Mouse (Mus musculus): ENCODE measurements at regions not wholly inside any gene's neighbourhood (a gene's known extent, or its start where the extent isn't known, plus 50 kb on each side); places are given as distances from the start of the nearest gene placed in this dataset.

DNA sequence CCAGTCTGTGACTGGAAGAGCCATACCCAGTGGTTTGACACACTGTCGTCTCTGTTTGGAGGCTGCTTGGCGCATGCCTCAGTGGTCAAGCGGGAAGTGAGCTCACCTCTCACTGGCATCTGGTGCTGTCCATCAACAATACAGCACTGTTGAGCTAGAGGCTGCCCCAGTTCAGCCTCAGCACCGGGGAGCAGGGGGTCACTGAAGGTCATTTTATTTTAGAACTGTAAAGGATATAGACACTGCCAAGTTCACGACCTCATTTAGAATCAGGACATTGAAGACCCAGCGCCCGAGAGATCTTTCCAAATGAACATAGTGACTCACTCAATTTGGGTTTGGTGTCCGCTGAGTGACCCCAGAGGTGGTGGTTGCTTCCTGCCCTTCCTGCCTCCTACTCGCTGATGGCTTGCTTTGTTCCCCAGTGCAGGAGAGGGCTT, 265.1 kb downstream of the Ajap1 start:
- ATAC-seq (no peak), DNase-seq (ENCODE audit: low spot score) (no peak)
- Histone ChIP-seq H3K27me3 (ENCODE audit: insufficient read depth, low read length) (no peaks in the 10 kb centered on the region), H3K9ac (replicated peaks; ENCODE audit: low read length) (no peak overlapping the region), H3K36me3 (ENCODE audit: insufficient read depth, low read length) (no peaks in the 10 kb centered on the region), H3K4me2 (ENCODE audit: low read depth, low read length) (no peak overlapping the region), H3K9me3 (ENCODE audit: low read length) (no peaks in the 10 kb centered on the region), H3K27ac (no peak overlapping the region), H3K4me1 (ENCODE audit: insufficient read depth, low read length) (no peaks in the 10 kb centered on the region), H3K4me3 (ENCODE audit: low read length) (no peak overlapping the region)
- whole genome bisulfite sequencing, result 76% methylated on average over 9 of the region's 9 CpGs
- no peak for TF ChIP-seq CTCF (IDR thresholded peaks at IDR 0.05; ENCODE audit: low read depth)

DNA sequence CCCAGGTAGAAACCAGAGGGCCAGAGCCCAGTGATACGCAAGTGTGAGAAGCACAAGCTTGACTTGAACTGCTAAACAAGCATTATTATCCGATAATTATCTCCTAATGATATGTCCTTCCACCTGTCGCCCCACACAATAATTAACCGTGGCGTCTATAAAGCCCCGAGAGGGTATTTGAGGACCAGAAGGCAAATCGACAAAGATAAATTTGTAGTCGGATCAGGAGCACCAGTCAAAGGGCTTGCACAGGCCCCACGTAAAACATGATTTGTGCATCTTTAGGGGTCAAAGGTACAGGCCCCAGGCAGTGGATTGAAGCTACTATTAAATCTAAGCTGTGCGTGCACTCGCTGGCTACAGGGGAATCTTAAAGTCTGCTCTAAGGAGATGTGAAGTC, 270.5 kb downstream of the Ajap1 start:
- WGBS, result 43% methylated on average over 11 of the region's 11 CpGs
- no peak overlapping the region for H3K27ac ChIP-seq
- no peak for ATAC-seq
- no peaks in the 10 kb centered on the region for H3K27me3 ChIP-seq (ENCODE audit: insufficient read depth, low read length)
- H3K4me1 ChIP-seq (ENCODE audit: insufficient read depth, low read length), result peaks cover 12% of the 10 kb centered on the region; the same call in 1 of the 2 replicates
- no peaks in the 10 kb centered on the region for H3K9me3 ChIP-seq (ENCODE audit: low read length)
- H3K4me2 ChIP-seq (ENCODE audit: low read depth, low read length), result no peak overlapping the region
- no peak overlapping the region for H3K4me3 ChIP-seq (ENCODE audit: low read length)
- no peak overlapping the region for H3K9ac ChIP-seq (replicated peaks; ENCODE audit: low read length)
- H3K36me3 ChIP-seq (ENCODE audit: insufficient read depth, low read length), result no peaks in the 10 kb centered on the region
- DNase-seq (ENCODE audit: low spot score), result no peak
- no peak for TF ChIP-seq CTCF (IDR thresholded peaks at IDR 0.05; ENCODE audit: low read depth)

- no peaks in the 10 kb centered on the region for H3K9me3 ChIP-seq (ENCODE audit: low read length)
- H3K27ac ChIP-seq, result no peak overlapping the region
- H3K27me3 ChIP-seq (ENCODE audit: insufficient read depth, low read length), result no peaks in the 10 kb centered on the region
- no peaks in the 10 kb centered on the region for H3K36me3 ChIP-seq (ENCODE audit: insufficient read depth, low read length)
- ATAC-seq, result no peak
- TF ChIP-seq CTCF (IDR thresholded peaks at IDR 0.05; ENCODE audit: low read depth), result no peak
- H3K9ac ChIP-seq (replicated peaks; ENCODE audit: low read length), result no peak overlapping the region
- H3K4me2 ChIP-seq (ENCODE audit: low read depth, low read length), result no peak overlapping the region
- no peak for DNase-seq (ENCODE audit: low spot score)
- 59% methylated on average over 2 of the region's 2 CpGs for WGBS
- H3K4me3 ChIP-seq (ENCODE audit: low read length), result no peak overlapping the region
- H3K4me1 ChIP-seq (ENCODE audit: insufficient read depth, low read length), result peaks cover 12% of the 10 kb centered on the region; the same call in 1 of the 2 replicates
These were observed 273.8 kb downstream of the Ajap1 start for GRCm38 (mm10) chr4:153208822-153209221.

DNA sequence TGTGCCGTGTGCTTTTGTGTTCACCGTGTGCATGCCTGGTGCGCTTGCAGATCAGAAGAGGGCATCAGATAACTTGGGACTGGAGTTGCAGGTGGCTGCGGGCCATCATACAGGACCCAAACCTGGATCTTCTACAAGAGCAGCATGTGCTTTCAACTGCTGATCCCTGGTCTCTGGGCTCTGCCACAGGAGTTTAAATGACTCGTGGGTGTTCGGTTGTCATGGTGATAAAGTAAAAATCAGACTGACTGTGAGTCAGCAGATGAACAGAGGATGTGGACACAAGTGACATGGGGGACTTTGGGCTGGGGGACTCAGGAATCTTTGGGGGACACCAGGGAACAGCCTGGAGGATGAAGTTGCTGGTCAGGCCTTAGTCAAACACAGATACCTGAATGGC, 274.4 kb downstream of the Ajap1 start:
- Histone ChIP-seq H3K9me3 (ENCODE audit: low read length) (no peaks in the 10 kb centered on the region), H3K4me2 (ENCODE audit: low read depth, low read length) (no peak overlapping the region), H3K9ac (replicated peaks; ENCODE audit: low read length) (no peak overlapping the region), H3K27me3 (ENCODE audit: insufficient read depth, low read length) (no peaks in the 10 kb centered on the region), H3K4me1 (ENCODE audit: insufficient read depth, low read length) (peaks cover 12% of the 10 kb centered on the region; the same call in 1 of the 2 replicates), H3K4me3 (ENCODE audit: low read length) (no peak overlapping the region), H3K36me3 (ENCODE audit: insufficient read depth, low read length) (no peaks in the 10 kb centered on the region), H3K27ac (no peak overlapping the region)
- DNase-seq (ENCODE audit: low spot score) (no peak), ATAC-seq (no peak)
- no peak for TF ChIP-seq CTCF (IDR thresholded peaks at IDR 0.05; ENCODE audit: low read depth)
- WGBS, result 66% methylated on average over 6 of the region's 6 CpGs

- H3K27ac ChIP-seq, result no peak overlapping the region
- no peak for ATAC-seq
- H3K27me3 ChIP-seq (ENCODE audit: insufficient read depth, low read length), result no peaks in the 10 kb centered on the region
- 49% methylated on average over 11 of the region's 11 CpGs for WGBS
- TF ChIP-seq CTCF (IDR thresholded peaks at IDR 0.05; ENCODE audit: low read depth), result no peak
- no peak overlapping the region for H3K4me3 ChIP-seq (ENCODE audit: low read length)
- no peak overlapping the region for H3K4me2 ChIP-seq (ENCODE audit: low read depth, low read length)
- H3K4me1 ChIP-seq (ENCODE audit: insufficient read depth, low read length), result peaks cover 12% of the 10 kb centered on the region; the same call in 1 of the 2 replicates
- DNase-seq (ENCODE audit: low spot score), result no peak
- H3K9me3 ChIP-seq (ENCODE audit: low read length), result no peaks in the 10 kb centered on the region
- H3K36me3 ChIP-seq (ENCODE audit: insufficient read depth, low read length), result no peaks in the 10 kb centered on the region
- H3K9ac ChIP-seq (replicated peaks; ENCODE audit: low read length), result no peak overlapping the region
These were observed 275.0 kb downstream of the Ajap1 start for GRCm38 (mm10) chr4:153207578-153208102.

DNA sequence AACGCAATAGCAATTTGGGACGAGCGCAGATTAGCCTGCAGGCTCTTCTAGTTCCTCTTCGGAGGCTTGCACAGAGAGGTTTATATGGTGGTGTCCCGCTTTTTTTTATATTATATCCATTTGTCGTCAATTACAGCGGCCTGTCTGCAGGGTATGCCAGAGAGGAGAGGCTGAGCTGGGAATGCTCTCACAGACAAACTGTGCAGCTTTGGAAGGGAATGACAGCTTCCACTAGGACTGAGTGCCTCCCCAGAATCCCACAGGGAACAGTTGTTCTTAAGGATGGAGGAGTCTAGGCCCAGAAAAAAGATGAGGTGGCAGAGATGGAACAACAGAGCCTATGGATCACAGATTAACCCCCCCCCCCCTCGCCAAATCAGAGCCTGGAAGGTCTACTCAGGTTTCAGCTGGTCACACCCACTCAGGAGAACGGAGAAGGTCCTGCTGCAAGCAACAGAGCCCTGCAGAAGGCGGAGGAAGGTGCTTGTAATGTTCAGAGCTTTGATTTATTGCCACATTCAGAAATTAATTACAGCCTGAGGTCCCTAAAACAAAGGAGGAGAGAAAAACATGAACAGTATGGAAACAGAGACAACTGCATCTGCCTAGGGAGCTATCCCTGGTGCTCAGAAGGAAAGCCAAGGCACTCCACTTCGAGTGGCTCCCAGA, 275.7 kb downstream of the Ajap1 start:
- H3K4me1 ChIP-seq (ENCODE audit: insufficient read depth, low read length), result peaks cover 12% of the 10 kb centered on the region; the same call in 1 of the 2 replicates
- DNase-seq (ENCODE audit: low spot score) (peak; percentile 38), ATAC-seq (no peak)
- H3K4me2 ChIP-seq (ENCODE audit: low read depth, low read length), result no peak overlapping the region
- peak; percentile 6; the same call in 1 of the 2 replicates for TF ChIP-seq CTCF (IDR thresholded peaks at IDR 0.05; ENCODE audit: low read depth)
- H3K27ac ChIP-seq, result no peak overlapping the region; the same call in 1 of the 2 replicates
- no peak overlapping the region for H3K9ac ChIP-seq (replicated peaks; ENCODE audit: low read length)
- no peaks in the 10 kb centered on the region for H3K27me3 ChIP-seq (ENCODE audit: insufficient read depth, low read length)
- no peak overlapping the region for H3K4me3 ChIP-seq (ENCODE audit: low read length)
- no peaks in the 10 kb centered on the region for H3K9me3 ChIP-seq (ENCODE audit: low read length)
- no peaks in the 10 kb centered on the region for H3K36me3 ChIP-seq (ENCODE audit: insufficient read depth, low read length)
- 48% methylated on average over 11 of the region's 11 CpGs for WGBS

DNA sequence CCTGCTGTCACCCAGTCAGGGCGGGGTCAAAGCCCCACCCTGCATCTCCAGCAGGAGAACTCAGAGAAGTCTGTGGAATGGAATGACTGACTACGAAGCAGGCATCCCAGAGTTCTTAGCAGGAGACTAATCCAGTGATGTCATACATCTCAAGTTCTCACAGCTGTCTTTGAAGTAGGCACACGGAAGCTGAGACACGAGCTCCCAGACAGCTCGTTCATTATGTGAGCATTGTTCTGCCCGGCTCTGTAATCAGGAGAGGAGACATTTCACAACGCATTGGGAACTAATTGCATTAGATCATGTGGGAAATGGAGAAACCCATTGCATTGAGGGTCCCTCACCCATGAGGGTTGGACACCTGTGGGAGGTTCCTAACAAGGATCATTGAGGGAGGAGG, 277.8 kb downstream of the Ajap1 start:
- 47% methylated on average over 7 of the region's 7 CpGs for WGBS

More for the DNA sequence above, 277.8 kb downstream of the Ajap1 start:
- Histone ChIP-seq H3K4me2 (ENCODE audit: low read depth, low read length) (no peak overlapping the region), H3K36me3 (ENCODE audit: insufficient read depth, low read length) (no peaks in the 10 kb centered on the region), H3K27me3 (ENCODE audit: insufficient read depth, low read length) (no peaks in the 10 kb centered on the region), H3K4me1 (ENCODE audit: insufficient read depth, low read length) (peaks cover 12% of the 10 kb centered on the region; the same call in 1 of the 2 replicates), H3K9ac (replicated peaks; ENCODE audit: low read length) (no peak overlapping the region), H3K4me3 (ENCODE audit: low read length) (no peak overlapping the region), H3K27ac (no peak overlapping the region), H3K9me3 (ENCODE audit: low read length) (no peaks in the 10 kb centered on the region)
- no peak for DNase-seq (ENCODE audit: low spot score)
- no peak for ATAC-seq
- no peak for TF ChIP-seq CTCF (IDR thresholded peaks at IDR 0.05; ENCODE audit: low read depth)
